Mouse (Mus musculus) spleen, adult 18-20 months (tissue): ENCODE measurements around the gene Nat9.

Source experiments
- DNase-seq, 2 experiments: peaks; one replicate each; pipeline ENCODE4 v3.0.0; 2022; ENCODE audit warnings: mixed read lengths in 2 of 2

The Nat9 gene

DNA sequence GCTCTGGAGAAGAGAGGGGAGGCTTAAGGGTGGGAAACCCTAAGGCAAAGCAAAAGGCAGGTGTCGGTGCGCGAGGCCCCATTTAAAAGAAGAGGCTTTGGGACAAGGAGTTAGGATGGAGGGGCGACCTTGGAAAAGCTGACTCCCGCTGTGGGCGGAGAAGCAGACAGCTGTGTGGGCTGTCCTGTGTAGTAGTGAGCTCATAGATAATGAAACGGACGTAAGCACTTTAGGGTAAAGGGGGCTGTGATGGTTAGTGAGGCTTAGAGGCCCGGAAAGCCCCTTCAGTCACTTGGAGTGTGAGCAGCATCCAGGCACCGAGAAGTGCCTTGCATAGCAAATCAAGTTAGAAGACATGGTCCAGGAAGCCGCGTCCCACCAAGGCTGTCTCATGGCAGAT lies at the start of gene Nat9:
TSS of gene Nat9 (minus strand) at position 167 of the 400 bp plus-strand sequence.
- DNase-seq: no peak

DNA sequence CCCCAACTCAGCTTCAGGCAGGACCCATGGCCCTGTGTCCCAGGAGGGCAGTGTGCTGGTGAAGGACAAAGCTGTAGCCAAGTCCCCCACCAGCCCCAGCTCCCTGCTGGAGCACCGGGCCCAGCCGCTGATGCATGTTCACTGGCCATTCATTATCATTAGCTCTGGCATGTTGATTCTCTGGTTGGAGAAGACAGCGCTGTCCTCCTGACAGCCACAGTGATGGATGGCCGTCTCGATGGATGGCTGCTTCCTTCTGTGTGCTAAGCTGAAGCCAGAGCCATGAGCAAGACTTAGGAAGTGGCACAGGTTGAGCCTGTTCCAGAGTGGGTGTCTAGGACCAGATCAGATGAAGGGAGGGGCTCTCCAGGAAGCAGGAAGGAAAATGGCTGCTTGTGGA lies 48.9 kb upstream of the Nat9 start:
- no peak for DNase-seq

DNA sequence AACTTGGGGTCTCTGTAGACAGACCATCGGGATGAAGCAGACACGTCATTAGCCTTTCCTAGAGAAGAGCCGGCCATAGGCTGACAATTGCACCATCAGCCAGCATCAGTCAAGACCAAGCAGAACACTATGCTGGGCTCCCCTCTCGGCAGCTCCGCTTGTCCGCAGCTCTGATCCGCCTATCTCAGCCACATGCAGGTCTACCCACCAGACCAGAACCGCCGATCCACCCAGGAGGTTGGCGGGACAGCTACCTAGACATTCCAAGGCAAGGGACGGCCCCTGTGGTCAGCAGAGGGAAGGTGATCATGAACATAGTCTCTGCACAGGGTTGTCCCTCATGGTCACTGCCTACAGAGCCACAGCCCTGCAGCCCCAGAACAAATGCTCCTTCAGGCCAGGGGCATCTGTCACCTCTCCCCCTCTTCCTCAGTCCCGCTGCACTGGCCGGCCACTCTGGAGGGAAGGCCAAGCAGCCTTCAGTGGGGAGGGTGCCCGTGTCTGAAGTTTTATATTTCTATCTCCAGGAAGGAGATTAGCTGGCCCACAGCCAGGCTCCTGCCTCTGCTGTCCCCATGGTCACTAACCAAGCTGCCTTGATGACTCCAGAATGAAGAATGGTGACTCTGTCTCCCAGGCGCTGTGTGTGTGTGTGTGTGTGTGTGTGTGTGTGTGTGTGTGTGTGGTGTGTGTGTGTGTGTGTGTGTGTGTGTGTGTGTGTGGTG lies 46.8 kb upstream of the Nat9 start:
- no peak for DNase-seq

DNA sequence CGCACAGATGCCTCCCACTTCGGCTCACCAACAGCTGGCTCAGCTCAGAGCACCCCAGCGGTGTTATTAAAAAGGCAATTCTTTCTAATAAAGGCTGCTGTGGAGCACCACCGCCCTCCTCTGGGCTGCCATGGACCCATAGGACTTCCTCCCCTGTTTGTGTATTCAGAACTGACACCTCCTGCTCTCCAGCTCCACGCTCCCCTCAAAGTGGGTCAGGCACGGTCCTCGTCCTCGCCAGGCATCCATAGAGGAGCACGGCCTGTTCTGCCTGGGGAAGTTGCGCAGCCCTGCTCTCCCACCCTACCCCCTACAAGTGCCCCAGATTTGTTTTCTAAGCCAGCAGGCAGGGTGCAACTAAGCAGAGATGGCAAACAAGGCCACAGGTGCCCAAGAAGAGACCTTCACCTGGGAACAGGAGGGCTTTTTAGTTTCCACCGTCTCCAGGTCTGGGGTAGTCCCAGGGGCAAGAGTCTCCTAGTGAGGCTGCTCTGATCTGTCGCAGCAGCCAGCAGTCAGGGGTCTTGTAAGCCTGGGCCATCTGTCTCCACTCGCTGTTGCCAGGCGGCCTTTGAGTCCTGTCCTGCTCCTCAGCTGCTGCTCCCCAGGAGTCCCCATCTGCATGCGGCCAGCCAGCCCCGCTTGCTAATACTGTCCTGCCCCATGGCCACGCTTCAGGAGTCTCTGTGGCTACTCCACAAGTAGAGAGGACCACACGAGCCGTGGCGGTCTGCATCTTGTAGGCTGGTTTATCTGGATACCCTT lies 46.0 kb upstream of the Nat9 start:
- DNase-seq: no peak

DNA sequence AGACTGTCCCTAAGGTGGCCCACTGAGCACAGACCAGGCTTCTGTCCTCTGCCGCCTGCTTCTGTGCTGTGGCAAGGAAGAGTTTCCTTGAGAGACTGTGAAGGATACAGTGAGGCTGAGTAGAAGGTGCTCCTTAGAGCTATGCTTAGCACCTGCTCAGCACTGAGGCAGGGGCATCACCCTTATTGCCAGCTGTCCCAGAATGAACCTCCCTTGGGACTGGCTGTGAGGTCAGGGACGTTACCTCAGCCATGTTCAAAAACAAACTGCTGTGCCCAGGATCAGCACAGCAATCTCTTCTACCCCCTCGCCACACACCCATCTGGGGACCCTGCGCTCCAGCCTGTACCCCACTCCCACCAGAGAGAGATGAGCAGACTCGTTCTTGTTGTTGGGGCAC lies 45.2 kb upstream of the Nat9 start:
- no peak for DNase-seq

DNA sequence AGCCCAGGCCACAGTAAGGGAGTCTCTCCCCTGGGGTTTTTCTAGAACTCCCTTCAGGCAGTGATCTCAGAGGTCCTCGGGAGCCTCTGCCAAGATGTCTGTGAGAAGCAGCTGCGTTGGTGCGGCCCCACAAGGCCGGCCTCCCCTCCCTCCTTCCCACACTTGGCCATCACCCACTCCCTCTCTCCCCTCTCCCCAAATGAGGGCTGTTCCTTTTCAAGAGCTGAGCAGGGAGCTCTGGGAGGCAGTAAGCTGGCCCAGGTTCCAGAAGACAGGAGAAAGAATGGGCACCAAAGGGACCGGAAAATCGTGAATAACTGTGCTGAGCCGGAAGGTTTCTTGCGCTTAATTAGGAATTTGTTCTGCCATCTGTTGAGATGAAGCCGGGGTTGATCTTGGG lies 44.3 kb upstream of the Nat9 start:
- DNase-seq: no peak

DNA sequence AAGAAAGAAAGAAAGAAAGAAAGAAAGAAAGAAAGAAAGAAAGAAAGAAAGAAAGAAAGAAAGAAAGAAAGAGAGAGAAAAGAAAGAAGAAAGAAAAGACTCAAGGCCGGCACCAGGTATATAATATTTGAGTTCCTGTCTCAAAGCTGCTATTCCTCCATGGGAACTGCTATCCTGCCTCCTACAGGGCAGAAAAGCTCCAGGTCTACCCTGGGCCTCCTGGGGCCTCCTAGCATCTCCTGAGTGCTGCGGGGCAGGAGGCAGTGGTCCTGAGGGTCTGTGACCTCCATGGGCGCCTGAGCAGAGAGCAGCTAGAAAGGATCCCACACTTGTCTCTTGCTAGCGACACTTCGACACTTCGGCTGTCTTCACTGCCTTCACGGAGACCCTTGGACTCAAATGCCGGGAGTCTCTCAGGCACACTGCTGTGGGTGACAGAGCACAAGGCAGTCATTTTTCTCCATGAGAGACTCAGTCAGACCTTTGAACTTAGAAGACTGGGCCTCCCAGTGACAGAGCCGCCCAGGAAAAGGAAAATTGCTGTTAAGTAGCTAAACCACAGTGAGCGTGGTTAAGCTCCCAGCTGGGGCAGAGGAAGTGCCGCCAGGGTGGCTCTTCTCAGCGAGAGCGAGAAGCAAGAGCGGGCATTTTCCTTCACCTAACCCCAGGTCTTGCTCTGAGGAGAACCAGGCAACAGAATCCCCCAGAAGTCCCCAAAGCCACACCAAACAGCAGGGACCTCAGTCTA lies 43.7 kb upstream of the Nat9 start:
- DNase-seq: peak; percentile 32 to 39

DNA sequence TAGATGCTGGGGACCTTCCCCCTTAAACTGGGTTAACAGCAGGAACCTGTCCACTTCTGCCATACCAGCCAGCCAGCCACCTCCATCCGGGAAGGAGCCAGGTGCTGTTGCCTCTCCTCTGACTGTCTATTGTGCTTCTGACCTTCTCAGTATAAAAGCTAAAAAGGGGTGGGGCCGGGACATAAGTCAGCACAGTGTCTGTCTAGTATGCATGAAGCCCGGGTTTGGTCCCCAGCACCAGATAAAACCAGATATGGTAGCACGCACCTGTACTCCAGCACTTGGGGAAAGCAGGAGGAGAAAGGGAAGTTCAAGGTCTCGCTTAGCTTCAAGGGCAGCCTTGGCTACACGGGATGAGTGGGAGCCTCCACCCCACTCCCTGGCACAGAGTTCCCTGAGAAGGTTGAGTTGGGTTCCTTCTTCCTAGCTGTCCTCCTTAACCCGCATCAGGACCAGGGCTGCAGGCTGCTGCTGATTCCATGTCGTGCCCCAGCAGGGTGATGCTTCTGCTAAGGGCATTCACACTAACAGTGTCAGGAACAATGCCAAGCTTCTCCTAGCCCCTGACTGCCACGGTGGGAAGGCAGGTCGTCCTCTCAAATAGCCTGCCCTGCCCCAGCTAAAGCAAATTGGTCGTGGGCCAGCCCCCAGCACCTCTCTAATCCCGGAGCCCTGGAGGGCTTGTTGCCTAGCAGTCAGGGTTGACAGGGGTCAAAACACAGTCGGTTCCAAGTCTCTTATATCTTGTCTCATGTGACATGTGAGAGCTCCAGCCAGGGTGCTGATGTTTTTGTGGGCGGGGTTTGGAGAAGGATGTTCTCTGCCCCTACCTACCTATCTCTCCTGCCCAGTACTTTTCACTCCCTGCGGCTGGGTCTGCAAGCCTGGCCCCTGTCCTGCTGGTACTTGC lies 41.6 kb upstream of the Nat9 start:
- DNase-seq: no peak

DNA sequence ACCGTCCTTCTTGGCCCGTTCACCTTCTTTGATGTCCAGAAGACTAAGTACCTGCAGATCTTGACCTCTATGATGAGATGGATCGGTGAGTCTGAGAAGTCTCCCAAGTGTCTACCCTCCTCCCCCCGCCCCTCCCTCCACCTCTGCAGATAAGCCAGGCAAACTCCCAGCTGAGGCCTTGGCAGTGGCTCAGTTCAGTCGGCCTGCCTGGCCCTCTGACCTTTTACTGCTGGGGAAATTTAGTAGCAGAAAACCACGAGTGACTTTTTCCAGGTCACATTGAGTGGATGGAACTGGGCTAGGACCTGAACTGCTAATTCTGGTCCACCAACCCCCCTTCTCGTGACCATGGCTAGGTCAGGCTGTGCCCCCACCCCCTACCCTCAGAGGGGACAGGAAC lies 40.8 kb upstream of the Nat9 start:
- no peak for DNase-seq

DNA sequence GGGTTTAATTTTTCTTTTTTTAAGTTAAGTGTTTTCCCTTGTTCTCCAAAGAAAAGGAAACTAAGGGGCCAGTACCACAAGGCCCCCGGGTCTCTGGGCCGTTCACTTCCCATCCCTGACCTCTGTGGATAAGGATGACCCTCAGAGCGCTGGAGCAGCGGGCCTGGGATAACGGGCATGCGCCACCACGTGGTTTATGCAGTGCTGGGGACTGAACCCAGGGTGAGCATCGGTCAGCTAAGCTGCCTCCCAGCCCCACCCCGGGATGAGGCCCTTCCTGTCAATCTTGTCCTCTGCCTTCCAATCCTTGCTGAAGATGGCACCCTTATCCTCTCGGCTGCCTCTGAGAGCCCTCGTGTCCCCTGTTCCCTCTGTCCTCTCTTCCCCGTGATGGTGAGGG lies 40.0 kb upstream of the Nat9 start:
- no peak for DNase-seq

DNA sequence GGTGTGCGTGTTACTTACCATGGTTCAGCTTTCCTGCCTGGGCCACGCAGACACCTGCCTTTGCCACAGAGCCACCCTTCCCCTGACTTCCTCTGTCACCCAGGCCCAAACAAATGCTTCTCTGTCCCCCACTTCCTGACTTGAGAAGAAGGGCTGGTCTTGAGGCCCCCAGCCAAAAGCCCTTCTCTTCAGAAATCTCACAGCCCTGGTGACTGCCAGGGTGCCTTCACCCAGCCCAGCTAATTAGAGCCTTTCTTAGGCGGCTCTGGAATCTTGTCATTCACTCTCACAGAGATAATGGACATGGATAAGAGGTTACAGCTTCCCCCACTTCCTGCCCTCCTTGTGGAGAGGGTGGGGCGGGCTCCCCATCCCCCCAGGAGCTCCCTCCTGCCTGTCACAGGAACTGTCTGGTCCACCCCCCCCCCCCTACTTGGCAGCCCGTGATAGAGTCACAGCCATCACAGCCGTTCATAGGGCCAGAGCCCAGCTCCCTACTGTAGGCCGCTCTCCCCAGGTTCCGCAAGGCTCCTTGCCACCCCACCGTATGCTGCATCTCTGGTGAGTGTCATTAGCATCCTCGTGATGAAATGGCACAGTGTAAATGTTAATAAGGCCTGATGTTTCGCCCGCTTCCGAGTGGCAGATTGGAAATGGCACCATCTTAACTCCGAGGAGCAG lies 39.3 kb upstream of the Nat9 start:
- no peak for DNase-seq

DNA sequence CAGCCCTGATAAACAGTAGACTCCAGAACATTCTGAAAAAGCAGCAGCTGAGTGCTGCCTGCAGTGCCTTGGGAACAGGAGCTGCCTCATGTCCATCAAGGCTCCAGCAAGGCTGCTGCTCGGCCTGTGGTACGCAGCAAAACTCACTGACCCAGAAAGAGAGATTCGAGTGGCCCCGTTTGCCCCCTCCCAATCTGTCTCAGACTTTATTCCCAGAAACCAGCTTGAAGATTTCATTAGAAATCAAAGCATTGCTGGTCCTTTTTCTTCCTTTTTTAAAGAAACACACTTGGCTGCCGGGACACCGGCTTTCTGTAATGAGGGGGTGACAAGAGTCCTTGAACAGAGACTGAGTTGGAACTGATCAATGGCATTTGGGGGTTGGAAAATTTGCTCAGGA lies 37.6 kb upstream of the Nat9 start:
- DNase-seq: no peak

DNA sequence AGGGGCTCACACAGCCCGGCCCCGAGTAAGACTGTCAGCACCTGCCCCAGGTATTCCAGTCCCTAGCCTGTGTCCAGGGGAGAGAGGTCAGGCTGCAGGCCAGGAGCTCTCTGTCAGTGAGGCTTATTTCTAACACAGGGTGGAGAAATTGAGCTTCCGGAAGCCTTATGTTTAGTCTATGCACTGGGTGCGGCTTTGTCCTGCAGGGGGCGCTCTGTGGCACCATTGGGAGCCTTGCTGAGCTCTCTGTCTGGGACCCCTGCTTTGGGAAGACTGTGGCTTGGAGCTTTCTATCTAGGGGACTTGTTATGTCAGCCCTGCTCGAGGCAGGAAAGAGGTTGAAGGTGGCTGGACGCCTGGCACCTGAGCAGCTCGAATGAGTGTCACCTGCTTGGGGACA lies 37.2 kb upstream of the Nat9 start:
- peak in 1 of 2 experiments; percentile 34 for DNase-seq

DNA sequence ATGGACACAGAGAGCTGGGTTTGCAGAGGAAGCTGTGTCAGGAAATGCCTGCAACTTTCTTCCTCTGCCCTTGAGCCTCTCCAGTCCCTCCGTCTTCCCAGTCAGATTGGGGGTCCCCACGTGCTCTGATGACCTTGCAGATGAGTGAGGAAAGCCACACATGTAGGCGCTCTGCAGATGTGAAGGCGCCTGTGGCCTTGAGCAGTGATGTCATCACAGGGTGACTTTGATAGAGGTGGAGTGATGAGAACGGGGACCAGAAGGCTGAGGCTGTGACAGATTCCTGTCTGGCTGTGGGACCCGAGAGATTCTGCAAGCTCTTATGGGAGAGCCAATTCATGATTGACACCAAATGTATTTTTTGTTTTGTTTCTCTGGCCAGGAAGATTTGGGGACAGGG lies 36.2 kb upstream of the Nat9 start:
- no peak for DNase-seq

DNA sequence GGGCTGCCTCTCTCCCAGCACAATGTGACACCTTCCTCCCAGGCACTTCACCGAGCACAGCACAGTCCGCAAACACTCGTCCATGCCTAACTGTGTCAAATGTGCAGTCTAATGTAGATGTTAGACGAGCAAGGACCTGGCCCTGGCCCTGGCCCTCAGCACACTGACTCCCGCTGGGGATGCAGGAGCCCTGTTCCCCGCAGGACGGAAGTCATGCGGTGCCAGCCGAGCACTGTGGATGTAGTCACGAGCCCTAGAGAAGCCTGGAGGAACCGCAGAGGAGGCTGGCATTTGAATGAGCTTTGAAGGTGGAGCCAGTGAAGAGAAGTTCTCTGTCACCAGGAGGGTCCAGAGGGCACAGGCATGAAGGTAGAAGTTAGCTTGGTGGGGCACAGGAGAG lies 35.8 kb upstream of the Nat9 start:
- DNase-seq: no peak

DNA sequence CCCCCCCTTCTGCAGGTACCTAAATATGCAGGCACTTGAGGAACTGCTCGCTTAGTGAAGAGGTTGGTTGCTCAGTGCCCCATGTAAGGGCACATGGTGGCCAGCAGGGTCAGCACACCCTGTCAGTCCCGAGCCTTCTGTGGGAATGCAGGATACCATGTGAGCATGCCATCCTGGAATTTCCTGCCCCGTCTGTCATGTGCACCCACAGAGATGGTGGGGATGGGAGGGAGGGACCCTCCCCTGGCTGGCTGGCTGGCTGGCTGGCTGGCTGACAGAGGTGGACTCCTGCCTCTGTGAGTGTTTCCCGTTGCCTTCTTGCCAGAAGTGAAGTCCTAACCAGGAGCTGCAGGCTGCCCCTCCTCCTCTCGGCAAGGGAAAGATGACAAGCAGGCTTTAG lies 34.9 kb upstream of the Nat9 start:
- no peak for DNase-seq

DNA sequence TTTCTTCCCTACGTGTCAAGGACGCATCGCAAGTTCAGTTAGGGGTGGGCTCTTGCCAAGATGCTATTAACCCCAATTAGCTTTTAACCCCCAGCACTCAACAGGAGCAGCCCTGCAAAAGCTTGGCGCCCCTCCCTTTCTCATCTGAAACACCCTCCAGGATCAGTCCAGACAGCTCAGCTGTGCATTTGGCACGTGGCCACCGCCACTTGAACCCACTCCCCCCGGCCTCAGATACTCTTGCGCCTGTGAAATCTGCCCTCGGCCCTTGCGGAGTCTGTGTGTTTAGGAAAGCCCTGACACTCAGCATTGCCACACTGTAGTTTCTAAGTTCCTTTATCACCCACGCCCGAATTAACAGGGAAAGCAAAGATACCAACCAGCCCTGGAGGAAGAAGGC lies 34.4 kb upstream of the Nat9 start:
- no peak for DNase-seq

DNA sequence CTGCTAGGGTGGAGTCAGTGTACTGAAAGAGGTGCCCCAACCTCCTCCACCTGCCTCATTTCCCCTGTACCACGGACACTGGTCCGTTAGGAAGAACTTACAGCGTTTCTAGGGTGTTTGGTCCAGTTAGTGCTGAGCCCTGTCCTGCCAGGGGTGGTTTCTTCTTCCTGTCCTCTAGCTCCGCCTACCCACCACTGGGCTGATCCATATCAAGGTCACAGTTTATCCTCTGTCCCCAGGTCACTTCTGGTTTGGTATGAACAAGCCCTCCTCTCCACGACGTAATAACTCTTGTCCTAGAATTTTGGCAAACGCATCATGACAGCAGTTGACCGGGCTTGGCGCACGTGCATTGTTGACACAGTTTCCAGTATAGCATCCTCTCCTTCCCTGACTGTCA lies 32.0 kb upstream of the Nat9 start:
- no peak for DNase-seq

DNA sequence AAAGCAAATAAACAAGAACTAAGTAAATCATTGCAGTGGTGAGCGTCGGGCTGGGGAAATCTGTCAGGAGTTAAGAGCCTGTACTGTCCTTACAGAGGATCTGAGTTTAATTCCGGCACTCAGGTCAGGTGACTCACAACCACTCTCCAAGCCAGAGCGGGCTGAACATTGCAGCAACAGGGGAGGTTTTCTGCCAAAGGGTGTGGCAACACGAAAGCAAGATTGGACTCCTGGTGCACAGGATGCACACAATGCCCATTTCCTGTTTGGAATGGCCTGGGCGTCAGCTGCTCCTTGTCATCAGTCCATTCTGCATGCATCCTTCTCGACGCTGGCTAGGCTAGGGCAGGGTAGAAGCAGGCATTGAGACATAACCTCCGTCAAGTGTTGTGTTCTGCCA lies 31.6 kb upstream of the Nat9 start:
- DNase-seq: no peak

DNA sequence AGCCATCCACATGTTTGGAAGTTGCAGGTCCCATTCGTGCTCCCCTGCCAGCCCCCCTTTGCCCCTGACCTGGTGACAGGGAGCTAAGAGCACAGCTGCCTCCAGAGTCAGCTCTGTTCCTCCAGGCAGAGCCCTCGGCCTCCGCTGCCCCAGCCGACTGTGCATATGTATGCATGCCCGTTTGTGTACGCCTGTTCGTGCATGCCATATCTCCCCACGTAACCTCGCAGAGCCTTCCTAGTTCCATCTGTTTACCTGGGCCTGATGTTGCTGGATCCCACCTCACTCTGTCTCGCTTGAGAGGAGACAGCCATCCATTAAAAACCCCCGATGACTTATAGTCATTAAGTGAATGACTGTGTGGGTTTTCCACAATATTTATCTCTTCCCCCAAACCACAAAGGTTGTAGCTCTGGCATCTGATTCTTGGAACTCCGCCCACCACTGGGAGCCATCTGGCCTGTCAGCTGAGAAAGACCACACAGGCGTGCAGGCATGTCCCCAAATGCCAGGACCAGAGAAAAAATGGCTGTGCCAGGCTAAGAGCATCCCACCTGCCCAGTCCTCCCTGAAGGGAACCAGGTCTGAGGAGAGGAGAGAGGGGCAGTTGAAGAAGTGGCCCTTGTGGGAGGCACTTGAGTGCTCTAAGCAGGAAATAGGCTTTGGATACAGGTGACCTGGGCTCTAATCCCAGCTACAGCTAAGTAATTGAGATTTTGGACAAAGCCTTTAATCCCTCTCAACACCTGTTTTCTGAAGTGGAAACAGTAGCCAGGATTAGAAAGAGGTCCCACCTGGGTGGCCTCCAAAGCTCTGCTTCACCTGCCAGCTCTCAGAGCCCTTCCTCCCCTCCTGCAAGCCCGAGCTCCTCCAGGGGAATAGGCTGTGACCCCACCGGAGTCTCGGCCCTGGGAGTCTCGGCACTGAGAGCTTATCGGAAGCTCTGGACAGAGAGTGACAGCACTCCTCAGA lies 30.1 kb upstream of the Nat9 start:
- no peak for DNase-seq

DNA sequence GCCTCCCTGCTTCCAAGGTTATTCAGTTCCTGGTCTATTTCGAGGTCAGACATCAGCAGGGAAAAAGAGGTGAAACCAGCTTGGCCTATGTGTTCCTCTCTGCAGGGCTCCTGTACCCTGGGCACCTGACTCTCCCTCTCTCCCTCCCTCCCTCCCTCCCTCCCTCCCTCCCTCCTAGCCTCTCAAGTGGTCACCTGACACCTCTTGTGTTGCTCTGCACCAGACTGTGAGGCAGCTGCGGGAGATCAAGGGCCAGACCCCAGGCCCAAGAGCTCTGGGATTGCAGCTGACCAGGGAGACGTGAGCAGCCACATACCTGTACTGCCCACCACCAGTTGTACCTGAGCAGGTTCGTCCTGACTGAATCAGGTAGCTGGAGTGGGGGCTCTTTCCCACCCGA lies 27.5 kb upstream of the Nat9 start:
- DNase-seq: no peak
